Mouse (Mus musculus) brain, embryonic 14.5 days (tissue): ENCODE results near the gene Strip1.

ENCODE experiments used
- CTCF ChIP-seq: fragments of 200-500 bp; IDR thresholded peaks from 2 replicates; pipeline ENCODE4 v1.5.1; 2012; ENCODE audit warnings: inconsistent platforms, mild to moderate bottlenecking, moderate library complexity, borderline replicate concordance; ENCODE audit not compliant: insufficient read depth, insufficient read length; ENCODE audit errors: extremely low read depth
- POLR2A ChIP-seq: fragments of 200-500 bp; IDR thresholded peaks from 2 replicates; pipeline ENCODE4 v1.6.1; 2012; ENCODE audit warnings: mild to moderate bottlenecking, inconsistent platforms, borderline replicate concordance; ENCODE audit not compliant: poor library complexity, insufficient read depth, insufficient read length, severe bottlenecking; ENCODE audit errors: extremely low read depth

- TF ChIP-seq POLR2A (no peak), CTCF (no peak)
Observed at GRCm38 (mm10) chr3:107581103-107582010, 50.1 kb downstream of the Strip1 start.
